Mouse (Mus musculus): ENCODE measurements at regions not wholly inside any gene's neighbourhood (a gene's known extent, or its start where the extent isn't known, plus 50 kb on each side); places are given as distances from the start of the nearest gene placed in this dataset.

DNA sequence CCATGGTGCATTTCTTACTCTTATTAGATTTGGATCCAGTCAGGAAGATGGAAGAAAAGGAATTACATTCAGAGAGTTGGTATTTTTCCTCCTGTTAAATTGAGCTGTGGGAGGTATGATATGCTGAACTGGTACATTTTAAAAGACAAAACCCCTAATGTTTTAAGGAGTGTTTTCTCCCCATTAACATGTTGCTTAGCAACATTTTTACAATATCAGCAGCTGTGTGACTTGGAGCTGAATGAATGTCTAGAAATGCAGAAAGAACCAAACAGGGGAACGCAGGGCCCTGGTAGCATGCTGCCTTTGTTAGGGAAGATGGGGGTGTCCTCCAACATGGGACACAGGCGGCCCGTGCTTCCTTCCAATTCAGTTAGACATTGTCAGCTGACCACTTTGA, 257.5 kb upstream of the Gria1 start:
- Histone ChIP-seq H3K27ac (ENCODE audit: insufficient read depth, low read depth, low read length) (peak overlapping the region; percentile 31; the same call in 1 of the 2 replicates), H3K4me1 (ENCODE audit: control insufficient read depth, insufficient read depth, low read length) (peaks cover 14% of the 10 kb centered on the region), H3K4me3 (ENCODE audit: insufficient read depth, low read depth, low read length) (no peak overlapping the region)
- TF ChIP-seq CTCF (IDR thresholded peaks at IDR 0.05; ENCODE audit: insufficient read depth, low read depth, low read length) (no peak), POLR2A (IDR thresholded peaks at IDR 0.05; ENCODE audit: insufficient read depth, low read depth, low read length) (no peak)
- WGBS = 30% methylated on average over 3 of the region's 3 CpGs

DNA sequence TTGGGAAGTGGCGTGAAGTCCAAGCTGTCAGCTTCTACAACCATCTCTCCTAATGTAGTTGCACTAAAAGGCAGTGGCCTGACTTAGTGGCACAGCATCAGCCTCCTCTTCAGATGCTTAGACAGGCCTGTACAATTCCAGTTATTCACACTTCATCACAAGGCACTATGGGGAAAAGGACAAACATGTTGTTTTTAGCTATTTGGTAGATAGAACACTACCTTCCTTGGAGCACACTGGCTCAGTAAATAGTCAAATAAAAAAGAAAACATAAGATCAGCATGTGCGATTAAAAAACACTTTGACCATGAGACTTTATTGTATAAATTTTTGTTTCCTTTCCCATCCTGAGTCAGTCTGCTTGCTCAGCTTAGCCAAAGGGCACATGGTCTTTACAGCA, 250.7 kb upstream of the Gria1 start:
- no peaks in the 10 kb centered on the region for H3K4me1 ChIP-seq (ENCODE audit: control insufficient read depth, insufficient read depth, low read length)
- H3K27ac ChIP-seq (ENCODE audit: insufficient read depth, low read depth, low read length) = no peak overlapping the region
- 92% methylated on average over 2 of the region's 2 CpGs for WGBS
- TF ChIP-seq CTCF (IDR thresholded peaks at IDR 0.05; ENCODE audit: insufficient read depth, low read depth, low read length) (no peak), POLR2A (IDR thresholded peaks at IDR 0.05; ENCODE audit: insufficient read depth, low read depth, low read length) (no peak)
- H3K4me3 ChIP-seq (ENCODE audit: insufficient read depth, low read depth, low read length) = no peak overlapping the region

DNA sequence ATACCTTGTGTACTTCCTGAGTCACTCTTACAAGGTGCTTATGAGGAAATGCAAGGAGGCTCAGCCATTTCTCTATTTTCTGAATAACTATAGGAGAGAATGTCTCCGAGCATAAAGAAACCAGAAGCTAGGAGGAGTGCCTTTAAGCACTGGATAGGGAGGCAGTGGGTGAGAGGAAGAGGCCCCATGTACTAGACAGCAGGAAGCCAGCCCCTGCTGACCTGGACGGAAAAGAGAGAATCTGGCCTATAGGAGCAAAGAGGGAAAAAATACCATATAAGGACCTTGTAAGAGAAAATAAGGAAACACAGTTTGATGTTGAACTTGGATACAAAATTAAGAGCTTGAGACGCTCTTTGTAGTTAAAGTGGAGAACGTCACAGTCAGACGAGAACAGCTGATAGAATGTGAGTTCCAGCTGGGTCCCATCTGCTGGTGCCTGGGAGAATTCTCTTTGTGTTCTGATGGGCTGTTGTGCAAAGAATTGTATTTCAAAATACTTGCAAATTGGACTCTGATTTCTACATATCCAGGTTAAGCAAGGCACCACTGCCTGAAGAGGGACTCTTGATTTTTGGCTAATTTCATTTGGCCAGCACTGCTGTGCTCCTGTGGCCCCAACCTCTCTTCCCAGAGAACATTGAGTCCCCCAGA, 248.6 kb upstream of the Gria1 start:
- Histone ChIP-seq H3K4me1 (ENCODE audit: control insufficient read depth, insufficient read depth, low read length) (no peaks in the 10 kb centered on the region), H3K27ac (ENCODE audit: insufficient read depth, low read depth, low read length) (peak overlapping the region; percentile 24; the same call in 1 of the 2 replicates), H3K4me3 (ENCODE audit: insufficient read depth, low read depth, low read length) (no peak overlapping the region)
- WGBS = 49% methylated on average over 5 of the region's 5 CpGs
- TF ChIP-seq POLR2A (IDR thresholded peaks at IDR 0.05; ENCODE audit: insufficient read depth, low read depth, low read length) (no peak), CTCF (IDR thresholded peaks at IDR 0.05; ENCODE audit: insufficient read depth, low read depth, low read length) (no peak)

DNA sequence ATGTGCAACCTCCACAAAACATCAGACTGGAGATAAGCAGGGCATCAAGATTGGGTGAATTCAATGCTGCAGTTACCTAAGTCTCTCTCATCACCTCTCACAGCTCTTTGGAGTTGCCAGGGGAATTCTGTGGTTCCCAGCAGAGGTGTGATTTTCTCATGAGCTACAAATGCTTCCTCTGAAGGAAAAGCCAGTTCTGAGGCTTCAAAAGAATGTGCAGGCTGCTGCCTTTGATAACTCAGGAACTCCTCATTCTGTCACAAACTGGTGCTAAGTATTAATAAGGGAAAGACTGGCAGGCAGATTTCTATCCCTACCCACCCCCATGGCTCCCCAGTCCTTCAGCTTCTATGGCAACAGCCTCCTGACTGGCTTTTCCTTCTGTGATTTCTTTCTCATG, 243.8 kb upstream of the Gria1 start:
- H3K27ac ChIP-seq (ENCODE audit: insufficient read depth, low read depth, low read length) = no peak overlapping the region
- no peaks in the 10 kb centered on the region for H3K4me1 ChIP-seq (ENCODE audit: control insufficient read depth, insufficient read depth, low read length)
- TF ChIP-seq POLR2A (IDR thresholded peaks at IDR 0.05; ENCODE audit: insufficient read depth, low read depth, low read length) (no peak), CTCF (IDR thresholded peaks at IDR 0.05; ENCODE audit: insufficient read depth, low read depth, low read length) (no peak)
- H3K4me3 ChIP-seq (ENCODE audit: insufficient read depth, low read depth, low read length) = no peak overlapping the region

DNA sequence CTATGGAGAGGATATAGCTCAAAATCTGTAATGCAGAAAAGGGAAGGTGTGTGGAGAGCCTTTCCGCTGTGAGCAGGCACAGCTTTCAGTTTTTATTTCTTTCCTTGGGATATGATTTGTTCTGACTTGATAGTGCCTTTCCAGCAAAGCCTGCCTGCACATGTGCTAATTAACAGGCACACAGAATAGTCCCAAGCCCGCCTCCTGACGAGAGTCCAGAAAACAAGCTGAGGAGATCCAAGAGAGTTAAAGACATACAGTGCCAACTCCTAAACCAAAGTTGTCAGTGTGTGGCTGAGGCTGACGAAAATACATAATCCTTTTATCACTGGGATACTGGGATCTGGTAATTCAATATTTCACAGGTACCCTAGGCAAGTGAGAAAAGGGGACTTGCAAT, 224.8 kb upstream of the Gria1 start:
- TF ChIP-seq POLR2A (IDR thresholded peaks at IDR 0.05; ENCODE audit: insufficient read depth, low read depth, low read length) (no peak), CTCF (IDR thresholded peaks at IDR 0.05; ENCODE audit: insufficient read depth, low read depth, low read length) (no peak)
- Histone ChIP-seq H3K4me3 (ENCODE audit: insufficient read depth, low read depth, low read length) (no peak overlapping the region), H3K4me1 (ENCODE audit: control insufficient read depth, insufficient read depth, low read length) (no peaks in the 10 kb centered on the region), H3K27ac (ENCODE audit: insufficient read depth, low read depth, low read length) (no peak overlapping the region)
- WGBS = 38% methylated on average over 4 of the region's 4 CpGs

DNA sequence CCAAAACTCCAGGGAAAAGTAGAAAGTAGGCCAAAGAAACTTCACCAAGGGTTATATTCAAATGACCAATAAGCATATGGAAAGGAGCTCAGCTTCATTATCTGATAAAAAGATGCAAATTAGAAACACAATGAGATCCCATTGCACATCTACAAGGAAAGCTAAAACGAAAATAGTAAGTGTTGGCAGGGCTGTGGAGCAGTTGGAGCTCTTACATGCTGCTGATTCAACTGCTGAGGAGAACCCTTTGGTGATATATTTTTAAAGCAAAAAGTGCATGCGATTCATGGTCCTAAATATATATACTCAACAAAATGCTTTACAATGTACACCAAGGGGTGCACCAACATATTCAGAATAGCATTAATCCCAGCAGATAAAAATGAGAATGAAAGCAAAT, 218.5 kb upstream of the Gria1 start:
- TF ChIP-seq CTCF (IDR thresholded peaks at IDR 0.05; ENCODE audit: insufficient read depth, low read depth, low read length) = no peak
- H3K27ac ChIP-seq (ENCODE audit: insufficient read depth, low read depth, low read length) = no peak overlapping the region
- 51% methylated on average over 2 of the region's 2 CpGs for WGBS
- no peak overlapping the region for H3K4me3 ChIP-seq (ENCODE audit: insufficient read depth, low read depth, low read length)
- H3K4me1 ChIP-seq (ENCODE audit: control insufficient read depth, insufficient read depth, low read length) = no peaks in the 10 kb centered on the region

DNA sequence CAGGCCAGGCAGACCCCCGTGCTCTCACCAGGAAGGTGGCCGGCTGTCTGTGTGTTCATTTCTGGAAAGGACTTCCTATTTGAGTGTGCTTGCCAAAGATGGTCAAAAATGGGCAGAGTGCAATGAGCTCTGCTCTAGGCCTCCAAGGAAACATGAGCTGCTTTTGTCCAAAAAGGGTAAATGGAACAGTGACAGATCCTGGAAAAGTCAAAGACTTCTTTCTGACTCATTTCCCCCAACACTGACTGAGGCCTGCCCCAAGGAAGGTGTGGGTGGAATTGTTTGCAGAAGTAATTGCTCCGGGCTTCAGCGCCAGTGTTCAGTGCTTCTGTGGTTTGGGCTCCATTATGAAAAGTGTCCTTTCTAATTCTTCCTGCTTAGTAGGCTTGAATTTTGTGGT, 203.9 kb upstream of the Gria1 start:
- WGBS = 64% methylated on average over 4 of the region's 4 CpGs
- Histone ChIP-seq H3K27ac (ENCODE audit: insufficient read depth, low read depth, low read length) (no peak overlapping the region), H3K4me1 (ENCODE audit: control insufficient read depth, insufficient read depth, low read length) (0 out of 2 replicates have a peak, but pooled peaks cover 2% of the 10 kb centered on the region), H3K4me3 (ENCODE audit: insufficient read depth, low read depth, low read length) (no peak overlapping the region)
- TF ChIP-seq POLR2A (IDR thresholded peaks at IDR 0.05; ENCODE audit: insufficient read depth, low read depth, low read length) = no peak
- no peak for TF ChIP-seq CTCF (IDR thresholded peaks at IDR 0.05; ENCODE audit: insufficient read depth, low read depth, low read length)

DNA sequence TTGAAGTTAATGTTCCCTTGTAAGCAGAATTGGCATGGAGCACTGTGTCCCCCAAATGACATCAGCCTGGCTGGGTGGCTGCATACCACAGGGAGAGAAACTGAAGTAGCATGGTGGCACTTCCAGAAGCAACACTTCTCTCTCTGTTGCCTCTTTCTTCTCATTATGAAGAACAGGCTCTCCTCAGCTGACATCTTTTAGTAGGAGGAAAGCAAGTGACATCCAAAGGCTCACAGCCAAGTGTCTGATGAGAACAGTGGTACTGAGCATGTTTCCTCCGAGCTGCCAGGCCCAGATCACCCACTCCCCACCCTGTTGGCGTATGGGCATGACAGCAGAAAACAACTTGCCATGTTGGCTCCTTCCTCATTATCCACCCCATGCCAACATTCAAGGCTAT, 201.0 kb upstream of the Gria1 start:
- H3K4me3 ChIP-seq (ENCODE audit: insufficient read depth, low read depth, low read length) = no peak overlapping the region
- H3K27ac ChIP-seq (ENCODE audit: insufficient read depth, low read depth, low read length) = no peak overlapping the region
- 74% methylated on average over 2 of the region's 2 CpGs for WGBS
- H3K4me1 ChIP-seq (ENCODE audit: control insufficient read depth, insufficient read depth, low read length) = 0 out of 2 replicates have a peak, but pooled peaks cover 2% of the 10 kb centered on the region
- TF ChIP-seq CTCF (IDR thresholded peaks at IDR 0.05; ENCODE audit: insufficient read depth, low read depth, low read length) (no peak), POLR2A (IDR thresholded peaks at IDR 0.05; ENCODE audit: insufficient read depth, low read depth, low read length) (no peak)

DNA sequence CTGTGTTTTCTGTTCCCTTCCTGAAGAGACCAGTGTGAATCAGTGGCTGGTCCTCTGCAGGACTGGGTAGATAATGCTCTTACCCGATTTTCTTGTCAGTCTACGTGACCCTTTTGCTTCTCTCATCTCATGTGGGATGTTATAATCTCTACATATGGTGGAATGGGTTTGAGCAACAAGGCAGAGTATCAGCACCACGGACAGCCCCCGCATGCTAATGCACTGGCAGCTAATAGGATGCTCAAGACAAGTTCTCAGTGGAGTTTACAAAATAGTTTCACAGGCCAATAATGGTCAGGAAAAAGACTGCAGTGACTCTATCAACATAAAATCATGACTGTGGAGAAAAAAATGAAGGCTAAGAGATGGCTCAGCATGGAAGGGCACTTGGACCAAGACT, 199.1 kb upstream of the Gria1 start:
- Histone ChIP-seq H3K27ac (ENCODE audit: insufficient read depth, low read depth, low read length) (no peak overlapping the region), H3K4me1 (ENCODE audit: control insufficient read depth, insufficient read depth, low read length) (0 out of 2 replicates have a peak, but pooled peaks cover 2% of the 10 kb centered on the region), H3K4me3 (ENCODE audit: insufficient read depth, low read depth, low read length) (no peak overlapping the region)
- WGBS = 66% methylated on average over 4 of the region's 4 CpGs
- TF ChIP-seq CTCF (IDR thresholded peaks at IDR 0.05; ENCODE audit: insufficient read depth, low read depth, low read length) = no peak

DNA sequence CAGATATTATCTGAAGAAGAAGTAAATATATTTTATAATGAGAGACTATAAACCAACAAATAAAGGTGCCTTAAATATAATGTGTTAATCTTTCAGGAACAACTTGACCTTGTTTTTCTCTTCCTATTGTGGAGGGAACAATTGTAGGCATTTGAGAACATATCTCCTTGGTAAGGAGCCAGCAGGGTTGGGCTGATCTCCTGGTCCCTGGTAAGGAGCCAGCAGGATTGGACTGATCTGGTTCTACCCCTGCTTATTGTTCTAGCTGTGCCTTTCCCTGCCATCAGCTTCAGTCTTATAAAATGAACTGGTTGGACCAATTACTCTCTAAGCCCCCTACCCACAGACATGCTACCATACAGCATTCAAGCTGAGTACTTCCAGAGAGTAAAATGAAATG, 187.7 kb upstream of the Gria1 start:
- no peak overlapping the region for H3K4me3 ChIP-seq (ENCODE audit: insufficient read depth, low read depth, low read length)
- TF ChIP-seq CTCF (IDR thresholded peaks at IDR 0.05; ENCODE audit: insufficient read depth, low read depth, low read length) = no peak
- no peak for TF ChIP-seq POLR2A (IDR thresholded peaks at IDR 0.05; ENCODE audit: insufficient read depth, low read depth, low read length)

More for the DNA sequence above, 187.7 kb upstream of the Gria1 start:
- H3K4me1 ChIP-seq (ENCODE audit: control insufficient read depth, insufficient read depth, low read length) = no peaks in the 10 kb centered on the region
- H3K27ac ChIP-seq (ENCODE audit: insufficient read depth, low read depth, low read length) = no peak overlapping the region

Measured in olfactory bulb, adult 2 months (tissue).